Mouse (Mus musculus): ENCODE results near the gene Asb4.

GRCm38 (mm10) chr6:5447546-5447945 is 64.4 kb downstream of the Asb4 start:
- TF ChIP-seq CTCF (IDR thresholded peaks at IDR 0.05; ENCODE audit: borderline replicate concordance, extremely low read depth, insufficient read depth, insufficient read length) = no peak
- no peak for TF ChIP-seq POLR2A (IDR thresholded peaks at IDR 0.05; ENCODE audit: borderline replicate concordance, extremely low read depth, insufficient read depth, insufficient read length, poor library complexity, severe bottlenecking)
